Mouse (Mus musculus): ENCODE measurements around the gene Cotl1.

The Cotl1 gene

DNA sequence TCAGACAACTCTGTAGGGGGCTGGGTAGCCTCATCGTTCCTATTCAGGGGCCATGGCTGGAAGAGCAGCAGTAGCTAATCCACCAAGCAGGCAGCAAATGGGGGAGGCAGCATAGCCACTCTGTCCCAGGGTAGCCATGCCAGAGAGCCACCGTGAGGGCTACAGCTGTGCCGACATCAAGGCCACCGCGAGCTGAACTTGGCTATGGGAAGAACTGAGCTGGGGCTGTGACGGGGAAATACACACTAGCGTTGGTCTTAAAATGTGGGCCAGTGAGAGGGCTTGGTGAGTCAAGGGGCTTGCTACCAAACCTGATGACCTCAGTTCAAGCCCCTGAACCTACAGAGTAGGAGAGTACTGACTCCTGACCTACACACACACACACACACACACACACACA, 55.7 kb downstream of the Cotl1 start:
- no peak for DNase-seq

DNA sequence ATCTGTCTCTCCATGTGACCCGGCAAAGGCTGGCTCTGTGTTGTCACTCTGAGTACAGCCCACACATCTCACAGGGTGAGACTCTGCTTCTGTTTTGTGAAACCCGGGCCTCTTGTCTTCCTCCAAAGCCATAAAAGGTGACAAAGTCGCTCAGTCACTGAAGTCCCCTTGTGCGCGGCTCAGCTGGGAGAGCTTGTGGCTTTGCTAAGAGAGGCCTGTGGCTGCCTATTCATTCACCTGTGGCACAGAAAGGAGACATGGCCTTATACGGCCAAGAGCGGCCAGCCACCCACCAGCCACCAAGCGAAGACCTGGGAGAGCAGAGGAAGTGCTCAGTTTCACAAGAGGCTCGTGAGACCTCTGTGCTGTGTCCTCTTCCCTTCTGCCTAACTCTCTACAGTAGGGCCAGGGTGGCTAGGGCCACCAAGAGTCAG, 56.2 kb downstream of the Cotl1 start:
- DNase-seq = no peak

DNA sequence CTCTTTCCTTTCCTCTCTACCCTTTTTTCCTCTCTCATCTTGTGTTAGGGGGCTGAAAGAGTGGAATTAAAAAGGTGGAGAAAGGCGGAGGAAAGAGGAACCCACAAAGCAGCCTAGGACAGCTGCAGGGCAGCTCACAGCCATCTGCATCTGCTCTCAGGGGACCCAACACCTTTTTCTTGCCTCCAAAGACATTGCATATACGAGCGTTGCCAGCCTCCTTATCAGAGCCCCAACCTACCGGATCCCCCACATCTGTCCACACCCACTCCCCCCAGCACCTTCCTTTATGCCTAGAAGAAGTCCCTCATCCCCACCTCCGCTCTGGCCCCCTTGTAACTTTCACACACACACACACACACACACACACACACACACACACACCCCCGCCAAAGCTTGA, 56.8 kb downstream of the Cotl1 start:
- DNase-seq = no peak

DNA sequence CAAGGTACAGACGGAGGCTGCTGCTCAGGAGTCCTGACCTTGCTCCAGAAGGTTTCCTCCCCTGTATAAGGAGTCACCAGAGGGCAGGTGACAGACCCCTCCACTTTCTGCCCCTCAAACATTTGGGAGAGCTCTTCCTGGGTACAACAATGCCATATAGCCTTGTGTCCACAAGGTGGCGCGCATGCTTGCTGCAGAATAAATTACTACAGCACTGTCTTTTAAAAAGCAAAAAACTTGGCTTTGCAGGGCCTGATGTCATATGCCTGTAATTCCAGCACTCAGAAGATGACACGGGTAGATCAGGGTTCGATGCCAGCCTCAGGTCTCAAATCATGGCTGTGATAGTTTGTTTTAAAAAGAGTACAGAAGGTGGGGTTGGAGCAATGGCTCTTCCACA, 57.6 kb downstream of the Cotl1 start:
- DNase-seq = peak; percentile 88

DNA sequence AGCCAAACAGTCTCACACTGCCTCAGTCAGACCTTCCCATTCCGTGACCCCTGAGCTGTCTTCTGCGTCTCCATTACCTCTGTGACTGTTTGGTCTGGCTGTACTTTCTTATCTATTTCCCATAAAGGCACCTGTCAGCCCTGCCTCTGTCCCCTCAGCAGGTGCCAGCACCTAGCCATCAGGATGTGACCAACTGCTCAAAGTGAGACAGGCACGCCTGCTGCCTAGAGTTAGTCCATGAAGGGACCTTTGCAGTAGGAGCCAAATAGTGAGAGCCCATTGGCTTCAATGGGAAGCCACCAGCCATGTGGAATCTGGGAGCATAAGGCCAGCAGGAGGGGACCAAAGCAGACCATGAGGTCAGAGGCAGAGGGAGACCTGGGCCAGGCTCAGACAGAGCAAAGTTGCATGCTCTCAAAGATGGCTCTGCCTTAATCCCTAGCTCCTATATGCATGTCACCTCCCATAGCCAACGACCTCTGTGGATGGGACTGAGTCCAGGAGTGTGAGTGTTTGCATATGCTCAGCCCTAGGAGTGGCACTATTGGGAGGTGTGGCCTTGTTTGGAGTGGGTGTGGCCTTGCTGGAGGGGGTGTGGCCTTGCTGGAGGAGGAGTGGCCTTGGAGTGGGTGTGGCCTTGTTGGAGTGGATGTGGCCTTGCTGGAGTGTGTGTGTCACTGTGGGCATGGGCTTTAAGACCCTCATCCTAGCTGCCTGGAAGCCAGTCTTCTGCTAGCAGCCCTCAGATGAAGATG, 59.1 kb downstream of the Cotl1 start:
- DNase-seq = peak; percentile 72

DNA sequence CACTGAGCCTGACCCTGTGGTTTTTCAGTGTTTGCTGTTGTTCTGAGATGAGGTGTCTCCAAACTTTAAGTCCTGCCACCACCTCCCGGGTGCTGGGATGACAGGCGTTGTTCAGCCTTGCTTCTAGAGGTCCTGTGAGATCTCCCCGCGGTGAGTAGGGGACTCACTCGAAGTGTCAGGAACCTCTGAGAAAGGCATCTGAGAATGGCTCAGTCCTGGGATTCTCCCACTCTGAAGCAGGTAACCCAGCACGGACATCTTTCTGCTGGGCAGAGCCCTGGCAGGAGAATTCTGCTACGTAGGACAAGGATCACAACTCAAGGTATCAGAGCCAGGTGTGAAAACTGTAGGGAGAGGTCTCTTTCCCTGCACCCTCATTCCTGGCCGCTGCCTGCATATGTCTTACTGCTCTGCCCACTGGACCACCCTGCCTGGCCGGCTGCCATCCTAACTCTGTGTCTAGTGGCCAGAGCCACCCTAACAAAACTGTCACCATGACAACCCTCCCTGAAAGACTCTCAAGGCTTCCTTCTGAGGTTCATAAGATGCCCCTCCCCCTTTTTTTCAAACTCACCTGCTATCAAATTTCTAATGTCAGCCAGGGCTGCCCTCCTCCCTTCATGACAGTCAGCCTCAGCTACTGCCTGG, 59.8 kb downstream of the Cotl1 start:
- no peak for DNase-seq

DNA sequence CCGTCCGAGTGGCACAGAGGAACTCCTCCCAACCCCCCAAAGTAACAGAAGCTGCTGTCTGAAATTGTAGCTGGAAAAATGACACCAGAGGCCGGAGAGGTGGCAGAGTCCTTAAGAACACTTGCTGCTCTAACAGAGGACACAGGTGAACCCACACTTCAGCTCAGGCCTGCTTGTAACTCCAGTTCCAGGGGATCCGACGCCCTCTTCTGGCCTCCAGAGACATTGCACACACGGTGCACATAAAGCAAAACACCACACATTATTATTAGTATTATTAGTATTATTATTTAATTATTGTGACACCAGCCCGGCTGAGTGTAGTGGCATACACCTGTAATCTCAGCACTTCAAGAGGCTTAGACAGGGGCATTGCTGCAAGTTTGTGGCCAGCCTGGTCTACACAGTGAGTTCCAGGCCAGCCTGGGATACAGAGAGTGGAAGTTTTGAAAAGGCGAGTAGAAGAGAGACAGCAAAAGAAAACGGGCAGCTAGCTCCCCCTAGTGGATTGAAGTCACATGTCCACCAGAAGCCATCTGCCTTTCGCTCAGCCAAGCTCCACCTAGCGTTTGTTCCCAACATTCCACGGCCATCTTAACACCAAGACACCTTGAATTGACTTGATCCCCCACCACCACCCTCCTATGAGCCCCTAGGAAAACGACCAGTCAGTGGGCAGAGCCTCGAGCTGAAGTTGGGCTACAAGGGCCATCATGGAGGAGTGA, 61.2 kb downstream of the Cotl1 start:
- DNase-seq = peak; percentile 91

DNA sequence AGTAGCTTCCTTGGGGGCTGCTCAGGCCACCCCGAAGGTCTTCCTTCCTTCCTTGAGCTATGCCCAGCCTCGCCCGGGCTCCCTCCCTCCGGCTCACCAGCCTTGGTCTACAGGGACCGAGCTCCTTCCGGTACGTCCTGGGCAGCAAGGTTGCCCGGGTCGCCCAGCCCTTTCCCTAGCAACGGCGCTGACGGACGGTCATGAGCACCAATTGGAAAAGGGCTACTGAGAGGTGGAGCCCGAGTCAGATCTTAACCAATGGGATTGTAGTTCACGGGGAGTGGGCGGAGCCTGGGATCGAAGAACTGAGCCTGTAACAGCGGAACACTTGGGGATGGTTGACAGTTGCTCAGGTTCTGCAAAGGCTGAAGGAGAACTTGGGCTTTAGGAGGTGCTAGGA, 62.1 kb downstream of the Cotl1 start, which contains the start of gene Tldc1:
Gene Tldc1, minus strand, starts transcription at position 154 of the 400 bp plus-strand sequence.
- peak; percentile 100 for DNase-seq

DNA sequence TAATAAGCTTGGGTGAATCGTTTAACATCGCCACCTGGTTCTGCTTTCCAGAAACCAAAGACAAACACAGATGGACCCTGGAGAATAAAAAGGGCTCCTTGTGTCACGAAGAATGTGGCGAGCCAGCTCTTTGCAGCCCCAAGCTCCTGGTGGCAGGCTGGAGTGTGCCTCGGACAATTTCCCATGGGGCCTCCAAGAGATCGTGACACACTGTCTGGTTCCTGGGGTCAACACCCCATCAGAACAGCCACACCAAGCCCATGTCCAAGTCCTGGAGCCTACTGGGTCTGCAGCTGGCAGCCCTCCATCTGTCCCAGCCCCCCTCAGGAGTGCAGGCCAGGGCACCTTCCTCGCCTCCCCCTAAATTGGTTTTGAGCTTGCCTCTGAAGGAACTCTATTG, 62.6 kb downstream of the Cotl1 start:
- DNase-seq = no peak

DNA sequence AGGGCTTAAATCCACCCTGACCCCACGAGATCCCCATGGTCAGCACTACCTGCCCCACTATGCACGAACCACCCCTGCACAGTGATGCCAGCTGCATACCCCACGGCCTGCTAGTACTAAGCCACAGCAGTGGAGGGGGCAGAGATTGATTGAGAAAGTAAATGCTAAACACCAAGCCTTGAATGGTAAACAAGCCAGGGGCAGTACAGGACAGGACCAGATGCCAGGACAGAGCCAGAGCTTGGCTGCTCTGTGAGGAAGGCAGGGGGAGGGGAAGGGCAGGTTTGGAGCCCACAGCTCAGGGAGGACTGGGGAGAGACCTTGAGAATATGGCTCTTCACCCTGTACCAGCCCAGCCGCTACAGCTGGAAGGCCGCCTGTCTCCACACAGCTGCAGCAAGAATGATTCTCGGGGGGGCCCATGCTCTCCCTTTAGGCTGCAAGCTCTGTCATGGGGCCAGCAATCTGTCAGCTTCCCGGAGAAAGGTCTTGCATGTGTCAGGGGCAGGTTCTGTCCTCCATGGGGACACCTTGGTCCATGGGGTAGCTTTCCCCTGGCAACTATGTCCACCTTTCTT, 63.6 kb downstream of the Cotl1 start:
- DNase-seq = no peak

DNA sequence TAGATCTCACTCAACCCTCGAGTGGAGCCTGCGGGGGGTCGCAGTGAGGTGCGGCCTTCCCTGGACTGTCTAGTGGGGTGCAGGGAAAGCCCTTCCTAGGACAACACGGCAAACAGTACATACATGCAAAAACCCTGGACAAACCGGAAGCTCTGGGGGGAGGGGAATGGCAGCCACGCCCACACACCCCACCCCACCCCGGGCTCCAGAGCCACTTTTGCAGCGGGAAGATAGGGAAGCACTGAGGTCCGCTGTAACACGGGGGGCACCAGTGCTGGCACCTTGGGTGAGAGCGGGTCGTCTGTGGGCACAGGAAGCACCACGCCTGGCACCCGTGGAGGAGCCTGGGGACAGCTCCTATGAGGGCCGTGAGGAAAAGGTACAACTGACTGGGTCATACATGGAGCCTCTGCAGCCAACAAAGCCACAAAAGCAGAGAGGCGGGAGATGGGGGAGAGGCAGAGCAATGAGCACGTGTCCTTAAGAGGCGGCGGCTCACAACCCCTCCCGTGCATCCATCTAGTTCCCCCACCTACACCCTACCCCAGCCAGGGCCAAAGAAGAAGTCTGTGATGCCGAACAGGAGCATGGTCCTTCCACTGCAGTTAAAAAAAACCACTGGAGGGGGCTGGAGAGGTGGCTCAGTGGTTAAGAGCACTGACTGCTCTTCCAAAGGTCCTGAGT, 74.4 kb downstream of the Cotl1 start:
- DNase-seq = no peak

DNA sequence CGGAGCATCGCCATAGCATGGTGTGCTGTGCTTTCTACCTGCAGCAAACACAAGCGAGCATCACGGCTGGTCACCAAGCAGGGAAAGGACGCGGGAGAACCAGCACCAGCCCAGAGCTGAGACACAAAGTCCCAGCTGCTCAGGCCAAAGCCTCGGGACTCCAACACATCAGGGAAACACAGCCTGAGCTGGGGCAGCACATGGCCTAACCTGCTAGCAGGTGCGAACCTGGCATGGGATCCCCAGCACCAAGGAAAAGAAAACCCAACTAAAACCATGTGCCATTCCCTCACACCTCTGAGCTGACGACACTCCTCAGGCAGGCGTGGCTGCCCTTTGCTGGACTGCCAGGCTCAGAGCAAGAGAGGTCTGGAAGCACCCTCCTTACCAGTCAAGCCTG, 75.0 kb downstream of the Cotl1 start:
- no peak for DNase-seq

DNA sequence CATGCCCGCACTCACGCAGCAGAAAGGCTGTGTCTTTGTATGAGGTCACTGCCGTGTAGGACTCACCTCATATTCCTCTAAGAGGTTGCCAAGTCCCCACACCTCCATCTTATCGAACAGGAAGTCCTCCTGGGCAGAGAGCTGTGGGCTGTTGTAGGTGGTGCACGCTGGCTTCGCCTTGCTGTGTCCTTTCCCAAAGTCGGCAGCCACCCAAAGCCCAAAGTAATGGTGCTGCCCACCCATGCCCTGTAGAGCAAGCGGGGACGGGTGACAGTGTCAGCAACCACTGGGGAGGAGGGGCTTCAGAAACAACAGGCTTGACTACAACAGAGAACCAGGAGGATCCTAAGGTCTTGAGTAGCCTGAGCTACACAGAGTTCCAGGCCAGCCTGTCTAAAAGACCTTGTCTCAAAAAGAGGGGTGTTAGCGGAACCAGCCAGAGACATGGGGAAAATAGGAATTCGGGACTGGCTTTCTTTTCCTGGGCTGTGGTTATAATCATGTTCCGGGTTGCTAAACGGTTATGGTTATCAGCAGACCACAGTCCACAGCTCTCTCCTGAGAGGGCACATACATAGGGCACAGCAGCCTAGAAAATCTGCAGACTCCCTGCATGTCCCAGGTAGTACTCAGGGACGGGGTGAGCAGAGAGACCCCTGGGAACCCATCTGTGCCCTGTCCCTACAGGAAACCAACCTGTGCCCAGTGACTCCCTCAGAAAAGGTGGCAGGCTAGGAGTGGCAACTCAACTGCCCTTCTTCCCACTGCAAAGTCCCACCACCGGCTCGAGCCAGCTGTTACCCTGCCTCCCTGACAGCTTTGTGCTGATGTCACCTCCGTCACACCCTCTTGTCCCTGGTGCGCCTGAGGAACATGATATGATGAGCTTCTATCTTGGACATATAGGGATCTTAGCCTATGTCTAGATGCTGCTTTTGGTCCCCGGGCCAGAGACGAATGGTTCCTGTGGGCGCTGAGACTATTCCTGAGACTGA, 77.8 kb downstream of the Cotl1 start:
- DNase-seq = no peak

DNA sequence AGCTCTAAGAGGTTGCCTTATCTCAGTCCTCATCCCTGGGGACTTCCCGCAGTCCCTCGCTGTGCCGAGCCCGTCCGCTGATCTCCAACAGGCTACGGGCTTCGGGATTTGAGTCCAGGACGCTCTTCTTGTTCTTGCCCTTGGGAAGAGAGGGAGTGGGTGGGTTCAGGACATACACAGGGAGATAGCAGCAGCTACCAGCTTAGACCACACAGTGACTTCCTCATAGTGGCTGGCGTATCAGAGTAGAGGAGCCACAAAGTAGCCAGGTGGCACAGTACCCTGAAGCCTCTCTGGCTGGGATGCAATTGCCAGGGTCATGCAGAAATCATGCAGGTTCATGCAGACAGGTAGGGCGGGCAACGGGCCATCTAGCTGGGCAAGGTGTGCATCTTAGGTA, 78.7 kb downstream of the Cotl1 start:
- DNase-seq = no peak
